Mouse (Mus musculus): Measurements from ENCODE around the gene Pld2. TPM values are rescaled to one million over a fixed set of nuclear protein-coding genes. Genes with fewer than 3 reads are reported as not detected.
A peak's percentile ranks its signal among the peaks of the same experiment; 100 is the strongest.

The Pld2 gene
- polyA plus RNA-seq, 1 experiment: 13.9 TPM

DNA sequence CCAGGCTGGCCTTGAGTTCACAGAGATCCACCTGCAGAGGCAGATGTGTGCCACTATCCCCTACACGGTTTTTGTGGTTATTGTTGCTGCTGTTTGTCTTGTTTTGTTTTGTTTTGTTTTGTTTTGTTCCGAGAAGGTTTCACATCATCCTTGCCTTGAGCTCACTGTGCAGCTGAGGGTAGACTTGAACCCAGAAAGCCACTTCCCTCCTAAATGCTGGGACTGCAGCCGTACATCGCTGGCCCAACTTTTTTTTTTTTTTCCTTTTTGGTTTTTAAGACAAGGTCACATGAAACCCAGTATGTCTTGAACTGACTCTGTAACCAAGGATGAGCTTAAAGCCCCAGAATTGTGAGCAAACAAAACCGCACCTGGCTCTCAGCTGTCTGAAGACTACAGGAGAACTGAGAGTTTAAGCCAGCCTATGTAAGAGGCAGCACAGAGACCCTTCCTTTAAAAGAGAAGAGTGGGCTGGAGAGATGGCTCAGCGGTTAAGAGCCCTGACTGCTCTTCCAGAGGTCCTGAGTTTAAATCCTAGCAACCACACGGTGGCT lies 32.8 kb upstream of the Pld2 start:
- no peaks in the 10 kb centered on the region for H3K27me3 ChIP-seq (ENCODE audit: control insufficient read depth, insufficient read depth, low read length)
- H3K36me3 ChIP-seq (ENCODE audit: control insufficient read depth, insufficient read depth, low read length): no peaks in the 10 kb centered on the region
- no peak overlapping the region for H3K27ac ChIP-seq (ENCODE audit: insufficient read depth, low read length)
- no peak overlapping the region for H3K4me3 ChIP-seq (ENCODE audit: extremely low read depth, insufficient read depth, insufficient read length)
- DNase-seq (ENCODE audit: low read depth in 1 of 2, low spot score in 2 of 2): no peak
- WGBS: 75% methylated on average over 7 of the region's 7 CpGs
- TF ChIP-seq CTCF (IDR thresholded peaks at IDR 0.05; ENCODE audit: extremely low read depth, insufficient read depth, insufficient read length, insufficient replicate concordance) (no peak), POLR2A (IDR thresholded peaks at IDR 0.05; ENCODE audit: low read depth, low read length) (no peak)
- no peaks in the 10 kb centered on the region for H3K4me1 ChIP-seq (ENCODE audit: control insufficient read depth, insufficient read depth, insufficient read length)

- WGBS: 15% methylated on average over 19 of the region's 19 CpGs
- Histone ChIP-seq H3K36me3 (ENCODE audit: control insufficient read depth, insufficient read depth, low read length) (no peaks in the 10 kb centered on the region), H3K4me3 (ENCODE audit: extremely low read depth, insufficient read depth, insufficient read length) (no peak overlapping the region), H3K27me3 (ENCODE audit: control insufficient read depth, insufficient read depth, low read length) (no peaks in the 10 kb centered on the region), H3K27ac (ENCODE audit: insufficient read depth, low read length) (no peak overlapping the region), H3K4me1 (ENCODE audit: control insufficient read depth, insufficient read depth, insufficient read length) (no peaks in the 10 kb centered on the region)
- peak; percentile 74; the same call in 1 of the 2 replicates for TF ChIP-seq CTCF (IDR thresholded peaks at IDR 0.05; ENCODE audit: extremely low read depth, insufficient read depth, insufficient read length, insufficient replicate concordance)
- TF ChIP-seq POLR2A (IDR thresholded peaks at IDR 0.05; ENCODE audit: low read depth, low read length): no peak
- DNase-seq (ENCODE audit: low read depth in 1 of 2, low spot score in 2 of 2): peak; percentile 52 to 57
Measured at GRCm38 (mm10) chr11:70509753-70510564, 29.9 kb upstream of the Pld2 start.

GRCm38 (mm10) chr11:70511242-70511641 lies 28.6 kb upstream of the Pld2 start:
- H3K27ac ChIP-seq (ENCODE audit: insufficient read depth, low read length): no peak overlapping the region
- no peak for DNase-seq (ENCODE audit: low read depth in 1 of 2, low spot score in 2 of 2)
- no peak overlapping the region for H3K4me3 ChIP-seq (ENCODE audit: extremely low read depth, insufficient read depth, insufficient read length)
- TF ChIP-seq CTCF (IDR thresholded peaks at IDR 0.05; ENCODE audit: extremely low read depth, insufficient read depth, insufficient read length, insufficient replicate concordance): no peak
- no peak for TF ChIP-seq POLR2A (IDR thresholded peaks at IDR 0.05; ENCODE audit: low read depth, low read length)
- WGBS: 89% methylated on average over 2 of the region's 2 CpGs
- no peaks in the 10 kb centered on the region for H3K4me1 ChIP-seq (ENCODE audit: control insufficient read depth, insufficient read depth, insufficient read length)
- H3K27me3 ChIP-seq (ENCODE audit: control insufficient read depth, insufficient read depth, low read length): no peaks in the 10 kb centered on the region
- H3K36me3 ChIP-seq (ENCODE audit: control insufficient read depth, insufficient read depth, low read length): no peaks in the 10 kb centered on the region

GRCm38 (mm10) chr11:70511825-70512224 lies 28.0 kb upstream of the Pld2 start:
- no peaks in the 10 kb centered on the region for H3K27me3 ChIP-seq (ENCODE audit: control insufficient read depth, insufficient read depth, low read length)
- H3K36me3 ChIP-seq (ENCODE audit: control insufficient read depth, insufficient read depth, low read length): no peaks in the 10 kb centered on the region
- H3K4me3 ChIP-seq (ENCODE audit: extremely low read depth, insufficient read depth, insufficient read length): no peak overlapping the region
- no peak for DNase-seq (ENCODE audit: low read depth in 1 of 2, low spot score in 2 of 2)
- 94% methylated on average over 7 of the region's 7 CpGs for WGBS
- no peak overlapping the region for H3K27ac ChIP-seq (ENCODE audit: insufficient read depth, low read length)
- no peak for TF ChIP-seq POLR2A (IDR thresholded peaks at IDR 0.05; ENCODE audit: low read depth, low read length)
- TF ChIP-seq CTCF (IDR thresholded peaks at IDR 0.05; ENCODE audit: extremely low read depth, insufficient read depth, insufficient read length, insufficient replicate concordance): no peak
- no peaks in the 10 kb centered on the region for H3K4me1 ChIP-seq (ENCODE audit: control insufficient read depth, insufficient read depth, insufficient read length)

GRCm38 (mm10) chr11:70512709-70513342 lies 27.0 kb upstream of the Pld2 start:
- Histone ChIP-seq H3K4me3 (ENCODE audit: extremely low read depth, insufficient read depth, insufficient read length) (no peak overlapping the region), H3K27me3 (ENCODE audit: control insufficient read depth, insufficient read depth, low read length) (no peaks in the 10 kb centered on the region), H3K27ac (ENCODE audit: insufficient read depth, low read length) (no peak overlapping the region), H3K4me1 (ENCODE audit: control insufficient read depth, insufficient read depth, insufficient read length) (no peaks in the 10 kb centered on the region), H3K36me3 (ENCODE audit: control insufficient read depth, insufficient read depth, low read length) (no peaks in the 10 kb centered on the region)
- 56% methylated on average over 7 of the region's 7 CpGs for WGBS
- TF ChIP-seq POLR2A (IDR thresholded peaks at IDR 0.05; ENCODE audit: low read depth, low read length): no peak
- TF ChIP-seq CTCF (IDR thresholded peaks at IDR 0.05; ENCODE audit: extremely low read depth, insufficient read depth, insufficient read length, insufficient replicate concordance): no peak
- DNase-seq (ENCODE audit: low read depth in 1 of 2, low spot score in 2 of 2): no peak

- TF ChIP-seq CTCF (IDR thresholded peaks at IDR 0.05; ENCODE audit: extremely low read depth, insufficient read depth, insufficient read length, insufficient replicate concordance): no peak
- no peak for TF ChIP-seq POLR2A (IDR thresholded peaks at IDR 0.05; ENCODE audit: low read depth, low read length)
- 53% methylated on average over 11 of the region's 11 CpGs for WGBS
Measured at GRCm38 (mm10) chr11:70513520-70513919, 26.3 kb upstream of the Pld2 start.

More at GRCm38 (mm10) chr11:70513520-70513919, 26.3 kb upstream of the Pld2 start:
- no peaks in the 10 kb centered on the region for H3K4me1 ChIP-seq (ENCODE audit: control insufficient read depth, insufficient read depth, insufficient read length)
- H3K4me3 ChIP-seq (ENCODE audit: extremely low read depth, insufficient read depth, insufficient read length): no peak overlapping the region
- no peaks in the 10 kb centered on the region for H3K36me3 ChIP-seq (ENCODE audit: control insufficient read depth, insufficient read depth, low read length)
- no peak for DNase-seq (ENCODE audit: low read depth in 1 of 2, low spot score in 2 of 2)
- H3K27me3 ChIP-seq (ENCODE audit: control insufficient read depth, insufficient read depth, low read length): no peaks in the 10 kb centered on the region
- no peak overlapping the region for H3K27ac ChIP-seq (ENCODE audit: insufficient read depth, low read length)
